Mouse (Mus musculus) MEL (cell line): ENCODE measurements around the gene Cyp2d10.

Experiments
- EP300 ChIP-seq, 2 experiments: IDR thresholded peaks; 2 replicates each; pipeline ENCODE4 v1.6.1; 2011; ENCODE audit warnings: improper control_type of control experiment in 2 of 2, low read length in 2 of 2, low read depth in 1 of 2, mild to moderate bottlenecking in 1 of 2
- GATA1 ChIP-seq: IDR thresholded peaks from 2 replicates; pipeline ENCODE4 v1.6.1; 2011; ENCODE audit warnings: low read depth, low read length, improper control_type of control experiment
- JUND ChIP-seq: IDR thresholded peaks from 2 replicates; pipeline ENCODE4 v1.6.1; 2011; ENCODE audit warnings: low read depth, mild to moderate bottlenecking, improper control_type of control experiment, low read length
- NRF1 ChIP-seq: IDR thresholded peaks from 2 replicates; pipeline ENCODE4 v1.6.1; 2014; ENCODE audit warnings: low read depth, mild to moderate bottlenecking, inconsistent platforms, low read length, improper control_type of control experiment, moderate library complexity; ENCODE audit not compliant: poor library complexity, insufficient read depth, severe bottlenecking
- POLR2A ChIP-seq, 2 experiments: IDR thresholded peaks; 2 replicates each; pipeline ENCODE4 v1.6.1; 2011 to 2012; ENCODE audit warnings: low read length in 2 of 2, mild to moderate bottlenecking in 2 of 2, control low read depth in 1 of 2, improper control_type of control experiment in 1 of 2, low read depth in 1 of 2, moderate library complexity in 1 of 2; ENCODE audit not compliant: control insufficient read depth in 1 of 2, insufficient read depth in 1 of 2, poor library complexity in 1 of 2
- USF1 ChIP-seq: IDR thresholded peaks from 2 replicates; pipeline ENCODE4 v1.6.1; 2014; ENCODE audit warnings: low read depth, mild to moderate bottlenecking, inconsistent platforms, low read length, improper control_type of control experiment, moderate library complexity
- ZNF384 ChIP-seq: IDR thresholded peaks from 2 replicates; pipeline ENCODE4 v1.6.1; 2012; ENCODE audit warnings: low read depth, mild to moderate bottlenecking, inconsistent platforms, low read length, improper control_type of control experiment

GRCm38 (mm10) chr15:82372991-82373390 lies 34.0 kb downstream of the Cyp2d10 start:
- no peak for TF ChIP-seq GATA1
- TF ChIP-seq JUND = no peak
- TF ChIP-seq POLR2A (IDR thresholded peaks at IDR 0.05; ENCODE audit: control insufficient read depth in 1 of 2, insufficient read depth in 1 of 2, low read depth in 1 of 2, low read length in 2 of 2, poor library complexity in 1 of 2) = no peak
- no peak for TF ChIP-seq EP300 (IDR thresholded peaks at IDR 0.05; ENCODE audit: low read depth in 1 of 2, low read length in 2 of 2)
- no peak for TF ChIP-seq ZNF384
- TF ChIP-seq USF1 = no peak
- TF ChIP-seq NRF1 = no peak
